Mouse (Mus musculus) liver, embryonic 18 days (tissue): ENCODE measurements around the gene Vstm4. TPM values are rescaled to one million over a fixed set of nuclear protein-coding genes. Genes with fewer than 3 reads are reported as not detected.

Experiments
- polyA plus RNA-seq: library from polyadenylated mRNA; depleted of rRNA; stranded (reverse); fragments of >200 nt; gene quantifications from 2 replicates; pipeline ENCODE4 v1.2.3, GENCODE M21; 2012; rRNA removed

Vstm4 gene
- 3.9 and 4.2 TPM in 2 replicates for polyA plus RNA-seq

DNA sequence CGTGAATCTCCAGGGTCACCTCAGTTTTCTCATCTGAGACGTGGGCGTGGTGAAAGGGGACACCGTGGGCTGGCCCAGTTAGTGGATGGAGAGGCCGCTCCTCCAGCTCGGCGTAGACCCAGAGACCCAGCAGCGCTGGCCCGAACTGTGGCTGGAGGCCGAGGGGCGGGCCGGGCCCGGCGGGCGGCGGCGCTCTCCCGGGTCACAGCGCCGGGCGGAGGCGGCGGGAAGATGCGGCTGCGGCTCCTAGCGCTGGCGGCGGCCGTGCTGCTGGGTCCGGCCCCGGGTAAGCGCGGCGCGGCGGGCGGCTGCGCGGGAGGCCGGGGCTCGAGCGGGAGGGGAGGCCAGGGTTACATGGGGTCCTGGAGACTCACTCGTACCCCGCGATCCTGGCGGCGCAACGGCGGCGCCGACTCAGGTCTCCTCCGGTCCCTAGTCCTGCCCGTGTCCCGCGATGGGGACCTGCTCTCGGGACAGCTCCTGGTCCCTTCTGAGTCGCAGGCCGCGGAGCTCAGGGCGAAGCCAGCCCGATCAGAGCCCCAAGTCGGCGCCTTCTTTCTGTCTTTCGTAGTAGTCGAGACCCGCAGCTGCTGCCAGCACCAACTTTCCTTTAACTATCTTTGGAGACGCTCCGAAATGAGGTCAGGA is at the start of gene Vstm4:
Gene Vstm4 (plus strand): TSS at position 76 of the 648 bp plus-strand sequence.

DNA sequence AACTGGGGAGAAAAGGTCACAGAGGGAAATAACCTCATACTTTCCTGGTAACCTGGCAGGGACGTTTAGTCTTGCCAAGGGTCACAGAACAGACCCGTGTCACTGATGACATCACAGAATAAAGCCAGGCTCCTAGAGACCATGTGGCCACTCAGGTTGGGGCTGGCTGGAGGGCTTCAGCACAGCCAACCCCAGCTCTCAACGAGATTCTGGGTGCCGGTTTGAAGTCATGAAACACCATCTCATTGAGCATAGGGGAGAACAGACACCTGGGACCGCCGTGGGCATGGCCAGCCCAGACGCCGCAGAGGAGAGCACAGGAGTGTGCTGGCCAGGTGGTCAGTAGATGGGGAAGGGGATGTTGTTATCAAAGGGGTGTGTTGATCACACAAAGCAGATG is 22.7 kb upstream of the Vstm4 start, which contains the start of gene Fam170b:
Gene Fam170b (plus strand): TSS at position 116 of the 400 bp plus-strand sequence.

Other genes starting within 250 kb of the Vstm4 start
- 0.02 TPM in 2 replicates for gene 3425401B19Rik, start 171.5 kb upstream of the Vstm4 start, polyA plus RNA-seq
- gene Tmem273, start 70.8 kb upstream of the Vstm4 start, polyA plus RNA-seq = 2.3 and 2.4 TPM in 2 replicates
- 0.05 and 0.06 TPM in 2 replicates for gene Fam170b, start 22.8 kb upstream of the Vstm4 start, polyA plus RNA-seq
- gene Lrrc18, start 134.6 kb downstream of the Vstm4 start, polyA plus RNA-seq = 0.02 and 0.09 TPM in 2 replicates